Mouse (Mus musculus) thymus, postnatal 10 days (tissue): ENCODE results near the gene Ccl9.

Experiments
- DNase-seq, 2 experiments: peaks; one replicate each; pipeline ENCODE4 v3.0.0; 2021; ENCODE audit warnings: low spot score in 2 of 2

Gene Ccl9

DNA sequence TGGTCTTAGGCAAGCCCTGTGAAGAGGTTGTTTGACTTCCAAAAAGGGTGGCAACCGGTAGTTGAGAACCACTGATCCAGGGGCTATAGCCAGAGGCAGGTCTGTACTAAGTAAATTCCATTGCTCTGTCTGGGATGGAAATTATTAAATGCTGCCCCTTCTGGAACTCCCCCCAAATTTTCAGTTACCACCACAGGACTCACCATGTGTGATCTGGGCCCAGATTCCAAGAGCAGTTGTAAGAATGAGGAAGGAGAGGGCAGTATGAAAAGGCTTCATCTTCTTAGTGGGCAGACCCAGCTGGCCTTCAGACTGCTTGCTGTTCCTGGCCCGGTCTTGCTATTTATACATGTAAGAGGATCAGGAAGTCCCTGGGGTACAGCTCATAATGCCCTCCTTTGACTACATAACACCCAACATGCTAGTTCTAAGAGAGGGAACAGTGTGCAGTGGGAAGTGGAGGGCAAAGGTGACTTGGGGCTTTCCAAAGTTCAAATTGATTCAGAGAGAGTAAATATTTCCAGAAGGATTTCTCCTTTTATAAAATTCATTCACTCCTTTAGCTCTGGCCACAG lies at the start of gene Ccl9:
Gene Ccl9, minus strand, starts transcription at position 451 of the 575 bp plus-strand sequence.
- DNase-seq, result no peak

DNA sequence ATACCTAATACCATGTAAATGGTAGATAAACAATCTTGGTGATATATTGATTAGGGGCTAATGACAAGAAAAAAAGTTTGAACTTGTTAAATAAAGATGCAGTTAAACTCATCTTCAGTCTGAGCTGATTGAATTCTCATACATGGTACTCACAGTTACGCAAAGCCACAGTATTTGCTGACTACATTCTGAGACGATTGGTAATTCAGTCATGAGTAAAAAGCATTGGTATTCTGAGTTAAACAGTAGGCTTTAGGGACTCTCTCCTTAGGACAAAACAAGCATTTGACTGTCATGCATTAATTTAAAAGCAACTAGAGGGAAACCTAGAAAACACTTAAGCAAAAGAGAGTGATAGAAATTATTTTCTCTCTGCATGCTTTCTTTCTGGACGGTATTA lies 45.1 kb upstream of the Ccl9 start:
- no peak for DNase-seq

DNA sequence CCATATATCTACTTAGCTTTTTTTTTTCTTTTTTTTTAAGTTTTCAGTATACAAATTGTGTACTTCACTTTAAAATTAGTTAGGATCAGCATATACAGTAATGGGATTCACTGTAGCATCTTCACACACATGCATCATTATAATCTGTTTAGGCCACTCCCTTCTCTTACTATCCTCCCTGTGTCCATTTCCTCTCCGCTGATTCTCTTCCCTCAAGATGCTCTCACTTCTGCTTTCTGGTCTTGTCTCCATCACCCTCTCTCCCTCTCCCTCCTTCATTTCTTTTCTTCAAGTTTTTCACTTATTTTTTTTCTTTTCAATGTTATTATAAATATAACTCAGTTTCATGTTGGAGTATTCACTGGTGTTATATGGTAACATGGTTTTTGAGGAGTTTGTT lies 40.6 kb upstream of the Ccl9 start:
- no peak for DNase-seq

DNA sequence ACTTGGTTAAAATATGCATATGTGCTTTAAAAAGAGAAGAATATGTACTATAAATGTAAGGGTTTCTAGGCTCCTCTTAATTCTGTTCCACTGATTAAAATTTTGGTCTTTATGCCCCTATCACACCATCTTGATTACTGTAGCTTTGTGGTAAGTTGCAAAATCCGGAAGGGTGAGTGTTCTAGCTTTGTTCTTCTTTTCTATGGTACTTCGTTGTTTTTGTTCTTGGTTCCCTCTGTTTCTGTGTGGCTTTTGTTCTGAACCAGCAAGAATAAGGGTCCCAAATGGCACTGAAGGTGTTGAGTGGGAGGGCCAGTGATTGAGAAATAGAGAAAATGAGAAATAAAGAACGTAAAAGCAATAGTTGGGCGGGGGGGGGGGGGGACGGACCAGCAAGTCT lies 39.8 kb upstream of the Ccl9 start:
- DNase-seq, result no peak

DNA sequence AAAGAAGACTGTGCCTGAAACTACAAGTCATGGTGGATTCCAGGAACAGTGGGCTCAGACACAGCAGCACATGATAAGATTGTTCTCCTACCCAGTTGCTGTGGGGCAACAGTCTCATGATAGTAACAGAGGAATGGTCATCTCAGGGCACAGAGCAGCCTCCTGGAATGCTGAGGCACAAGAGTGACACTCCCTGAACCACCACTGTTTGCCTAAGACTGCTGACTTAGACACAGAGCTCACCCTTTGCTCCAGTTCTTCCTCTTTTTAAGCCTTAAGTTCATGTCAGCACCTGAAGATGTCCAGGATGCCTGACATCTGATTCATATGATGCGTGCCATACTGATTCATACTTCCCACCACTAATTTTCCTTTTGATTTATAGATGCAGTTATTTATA lies 38.1 kb upstream of the Ccl9 start:
- no peak for DNase-seq

DNA sequence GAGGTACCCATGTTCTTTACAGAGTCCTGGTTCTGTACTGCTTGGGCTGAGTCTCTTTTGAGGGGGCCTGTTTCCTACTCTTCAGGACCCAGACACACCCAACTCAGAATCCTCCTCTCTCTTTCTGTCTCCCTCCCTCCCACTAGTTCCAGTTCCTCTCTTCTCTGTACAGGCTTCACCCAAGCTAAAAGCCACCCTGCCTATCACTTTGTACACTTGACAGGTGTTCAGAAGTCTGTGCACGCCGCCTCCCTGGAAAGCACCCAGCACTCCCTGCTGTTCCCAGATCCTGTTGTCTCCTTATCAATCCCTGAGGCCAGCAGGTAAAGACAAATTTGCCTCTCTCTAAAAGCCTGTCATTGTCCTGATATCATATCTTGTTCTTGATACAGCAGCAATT lies 32.5 kb upstream of the Ccl9 start:
- no peak for DNase-seq

DNA sequence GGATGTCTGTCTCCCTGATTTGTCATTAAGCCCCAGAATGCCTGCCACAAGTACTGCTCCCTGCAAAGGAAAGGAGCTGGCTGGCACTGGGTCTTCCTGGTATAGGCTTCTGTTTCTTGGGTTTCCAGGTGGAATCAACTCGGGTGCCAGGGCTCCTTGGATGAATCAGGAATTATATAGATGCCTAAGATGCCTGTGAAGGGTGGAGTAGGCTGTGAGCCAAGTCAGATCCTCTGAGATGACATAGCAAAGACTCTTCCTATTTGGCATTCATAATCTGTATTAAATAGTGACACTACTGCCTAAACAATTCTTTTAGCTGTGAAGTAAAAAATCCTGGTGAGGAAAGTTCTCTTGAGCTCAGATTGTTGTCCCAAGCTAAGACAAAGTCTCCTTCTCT lies 28.0 kb upstream of the Ccl9 start:
- DNase-seq, result no peak

DNA sequence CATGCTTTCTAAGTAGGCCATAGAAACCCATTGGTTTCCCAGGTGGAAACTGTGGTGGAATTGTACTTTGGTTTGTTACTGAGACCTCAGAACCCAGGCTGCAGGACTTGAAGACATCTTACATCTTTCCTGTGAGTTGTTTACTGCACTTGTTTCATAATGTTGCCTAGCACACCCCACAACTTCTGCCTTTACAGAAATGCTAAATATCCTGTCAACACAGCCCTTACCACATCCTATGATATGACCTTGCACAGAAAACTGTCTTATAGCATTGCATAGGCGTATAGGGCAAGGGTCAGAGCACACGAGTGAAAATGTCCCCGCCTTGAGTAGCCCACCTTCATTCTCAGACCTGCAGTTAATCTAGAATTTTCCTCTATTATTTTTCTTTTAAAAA lies 27.1 kb upstream of the Ccl9 start:
- DNase-seq, result no peak

DNA sequence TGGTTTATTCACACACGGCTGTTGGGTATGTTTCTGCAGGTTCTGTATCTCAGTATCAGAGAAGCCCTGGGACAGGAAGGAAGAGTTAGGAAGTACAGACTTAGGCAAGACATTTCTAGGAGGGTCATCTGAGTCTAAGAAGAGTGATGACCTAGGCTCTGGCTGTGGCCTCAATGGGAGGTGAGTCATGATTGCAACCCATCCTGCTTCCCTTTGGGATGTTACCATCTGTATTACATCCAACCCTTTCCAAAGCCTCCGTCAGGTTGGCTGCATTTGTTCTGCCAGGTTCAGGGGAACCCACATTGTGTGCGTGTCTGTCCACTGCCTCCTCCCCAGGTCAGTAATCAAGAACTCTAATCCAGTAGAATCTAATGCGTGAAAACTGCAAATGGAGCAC lies 26.3 kb upstream of the Ccl9 start:
- DNase-seq, result no peak

DNA sequence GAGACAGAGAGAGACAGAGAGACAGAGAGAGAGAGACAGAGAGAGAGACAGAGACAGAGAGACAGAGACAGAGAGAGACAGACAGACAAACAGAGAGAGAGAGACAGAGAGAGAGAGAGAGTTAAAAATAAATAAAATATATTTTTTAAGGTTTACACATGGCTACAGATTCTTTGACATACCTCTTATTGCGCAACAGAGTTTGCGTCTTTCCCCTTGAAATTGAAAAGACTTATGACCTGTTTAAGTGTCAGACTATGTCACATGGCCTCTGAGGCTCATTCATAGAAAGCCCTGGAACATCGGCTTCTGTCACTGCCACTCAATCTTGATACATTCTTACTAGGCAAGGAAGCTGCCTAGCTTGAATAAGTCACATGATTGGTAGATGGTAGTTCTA lies 25.0 kb upstream of the Ccl9 start:
- DNase-seq, result no peak

DNA sequence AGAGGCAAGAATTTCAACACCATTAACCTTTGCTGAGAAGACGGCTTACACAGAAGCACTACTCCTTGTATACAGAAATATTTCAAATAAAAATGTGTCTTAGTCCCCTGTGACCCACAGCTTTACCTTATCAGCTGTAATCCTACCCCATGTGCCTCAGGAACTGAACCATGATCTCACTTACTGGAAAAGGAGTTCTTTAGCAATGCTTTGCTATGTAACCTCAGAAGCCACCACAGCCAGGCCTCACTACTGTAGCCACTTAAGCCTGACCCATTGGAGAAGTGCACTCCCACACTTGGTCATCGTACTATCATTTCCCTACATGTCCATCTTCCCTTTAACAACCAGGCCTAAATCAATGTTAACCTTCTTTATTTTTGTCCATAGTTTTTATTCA lies 22.1 kb upstream of the Ccl9 start:
- no peak for DNase-seq

DNA sequence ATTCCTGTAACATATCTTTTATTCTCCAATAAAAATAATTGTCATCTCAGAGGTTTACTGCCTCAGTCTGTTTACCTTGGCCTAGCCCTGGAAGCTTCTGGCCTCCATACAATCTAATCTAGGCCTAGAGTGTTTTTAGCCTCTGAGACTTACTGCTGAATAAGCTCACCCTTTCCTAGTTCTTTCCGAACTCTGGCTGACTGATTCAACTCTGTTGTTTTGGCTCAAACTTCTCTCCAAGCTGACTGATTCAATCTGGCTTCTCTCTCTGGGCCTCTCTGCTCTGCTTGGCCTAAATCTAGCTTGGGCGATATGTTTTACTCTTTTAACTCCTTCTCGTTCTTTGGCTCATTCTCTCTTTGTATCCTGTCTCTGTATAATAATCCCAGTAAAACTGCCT lies 20.6 kb upstream of the Ccl9 start:
- DNase-seq, result no peak

DNA sequence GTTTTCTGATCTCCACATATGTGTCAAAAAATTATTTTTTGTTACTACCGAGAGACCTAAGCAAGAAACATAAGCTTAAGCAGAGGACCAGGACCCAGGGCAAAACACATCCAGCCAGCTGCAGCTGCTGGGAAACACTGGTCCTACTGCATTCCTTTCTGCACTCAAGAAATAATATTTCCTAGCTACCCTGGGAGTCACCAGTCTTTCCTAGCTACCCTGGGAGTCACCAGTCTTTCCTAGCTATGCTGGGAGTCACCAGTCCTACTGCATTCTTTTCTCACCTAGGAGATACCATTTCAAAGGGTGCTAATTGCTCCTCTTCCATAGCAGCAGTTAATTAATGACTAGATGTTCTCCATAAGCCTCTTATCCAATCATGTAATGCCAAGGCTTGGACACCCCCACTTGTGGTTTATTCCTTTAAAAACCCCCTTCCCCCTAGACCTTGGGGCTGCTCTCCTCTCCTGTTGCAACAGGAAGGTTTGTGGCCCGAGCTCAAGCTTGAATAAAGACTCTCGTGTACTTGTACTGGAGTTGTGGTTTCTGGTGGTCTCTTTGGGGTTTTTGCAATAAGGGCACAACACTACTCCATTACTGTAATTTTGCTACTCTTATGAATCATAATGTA lies 19.9 kb upstream of the Ccl9 start:
- no peak for DNase-seq

DNA sequence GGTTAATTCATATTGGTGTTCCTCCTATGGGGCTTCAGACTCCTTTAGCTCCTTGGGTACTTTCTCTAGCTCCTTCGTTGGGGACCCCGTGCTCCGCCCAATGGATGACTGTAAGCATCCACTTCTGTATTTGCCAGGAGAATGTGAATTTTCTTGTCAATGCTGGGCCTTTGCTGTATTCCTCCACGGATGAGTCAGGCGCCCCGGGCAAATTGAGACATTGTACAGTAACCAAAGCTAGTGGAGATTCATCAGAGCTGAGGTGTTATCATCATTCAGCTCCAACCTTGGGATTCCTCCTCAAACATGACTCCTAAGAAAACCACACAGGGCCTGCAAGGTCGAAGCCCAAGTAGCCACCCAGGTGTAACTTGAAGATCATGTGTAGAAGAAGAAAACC lies 19.4 kb upstream of the Ccl9 start:
- DNase-seq, result no peak

DNA sequence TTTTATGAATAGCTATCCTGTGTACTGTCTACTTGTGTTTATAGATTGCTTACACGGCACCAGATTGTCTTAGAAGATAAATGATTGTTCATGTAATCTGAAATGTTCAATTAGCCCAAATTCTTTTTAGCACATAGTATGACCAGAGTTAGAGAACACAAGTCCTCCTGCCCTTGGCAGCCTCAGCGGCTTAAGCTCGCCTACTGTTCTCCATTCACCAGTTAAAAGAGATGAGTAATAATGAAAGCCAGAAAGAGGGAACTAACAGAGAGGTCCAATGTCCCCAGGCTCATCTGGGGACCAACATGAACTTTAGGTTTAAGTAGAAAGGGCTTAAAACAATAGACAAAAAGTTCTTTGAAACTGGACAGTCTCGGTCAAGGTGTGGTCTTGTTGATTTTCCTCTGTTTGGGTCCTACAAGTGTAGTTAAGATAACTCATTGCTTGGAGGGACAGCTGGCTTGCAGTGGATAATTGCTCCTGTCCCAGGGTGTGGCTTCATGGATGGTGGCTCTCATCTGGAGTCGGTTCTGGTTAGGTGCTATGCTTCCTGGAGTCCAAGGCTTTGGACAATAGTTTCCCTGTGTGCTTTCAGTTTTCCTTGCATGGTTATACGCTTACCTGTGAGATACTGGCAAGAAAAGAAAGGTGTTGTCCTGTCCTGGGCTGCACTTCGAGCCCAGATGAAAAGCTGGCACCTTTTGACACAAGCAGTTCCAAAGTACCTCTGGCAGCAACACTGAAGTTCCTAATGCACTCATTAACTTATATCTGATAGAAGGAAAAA lies 17.4 kb upstream of the Ccl9 start:
- DNase-seq, result no peak

DNA sequence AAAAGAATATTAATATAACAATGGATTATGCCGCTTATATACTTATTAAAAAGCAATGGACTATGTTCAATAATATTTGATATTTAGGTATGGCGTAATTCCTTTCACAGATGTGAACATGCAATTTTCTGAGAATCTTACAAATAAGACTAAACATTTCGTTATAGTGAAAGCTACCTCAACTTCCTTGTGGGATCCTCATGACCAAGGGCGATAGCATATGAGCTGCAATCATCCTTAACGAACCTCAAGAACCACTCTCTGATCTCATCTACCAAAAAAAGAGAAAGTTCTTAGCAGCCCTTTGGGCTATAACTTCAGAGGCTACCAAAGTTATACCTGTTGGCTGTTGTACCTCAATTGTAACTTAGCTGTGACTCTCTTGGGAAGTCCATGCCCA lies 15.0 kb upstream of the Ccl9 start:
- no peak for DNase-seq

DNA sequence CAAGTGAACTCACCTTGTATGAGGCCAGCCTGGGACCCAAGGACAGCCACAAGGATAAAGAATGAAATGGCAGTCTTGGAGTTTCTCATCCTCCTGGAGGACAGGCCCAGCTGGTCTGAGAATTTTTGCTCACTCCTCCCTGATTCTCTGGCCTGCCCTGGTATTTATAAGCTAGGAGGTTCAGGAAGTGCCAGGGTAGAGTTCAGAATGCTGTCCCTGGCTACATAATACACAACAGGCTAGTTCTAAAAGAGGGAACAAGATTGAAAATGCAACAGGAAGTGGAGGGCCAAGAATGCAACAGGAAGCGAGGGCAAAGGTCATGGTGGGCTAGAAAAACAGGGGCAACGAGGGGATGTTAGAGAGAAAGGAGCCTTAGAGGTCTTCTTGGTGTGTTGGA lies 14.4 kb upstream of the Ccl9 start, which contains the start of gene Ccl6:
Gene Ccl6, minus strand, starts transcription at position 235 of the 400 bp plus-strand sequence.
- DNase-seq, result no peak

DNA sequence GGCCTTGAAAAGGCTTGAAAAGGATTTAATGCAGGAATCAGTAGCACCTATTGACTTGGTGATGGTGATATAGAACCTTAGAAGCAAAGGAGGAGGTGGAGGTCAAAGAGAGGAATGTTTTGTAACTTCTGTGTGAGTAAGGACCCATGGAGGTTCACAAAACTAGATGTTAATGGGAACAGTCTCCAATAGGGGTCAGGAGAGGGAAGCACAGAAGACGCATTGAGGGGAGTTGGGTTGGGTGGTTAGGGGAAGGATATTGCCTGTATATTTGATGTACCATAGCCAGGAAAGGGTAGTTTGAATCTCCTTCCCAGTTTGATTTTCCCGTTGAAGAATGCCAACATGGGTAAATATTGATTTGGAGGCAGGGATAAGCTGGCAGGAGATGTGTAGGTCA lies 5.8 kb upstream of the Ccl9 start:
- no peak for DNase-seq

DNA sequence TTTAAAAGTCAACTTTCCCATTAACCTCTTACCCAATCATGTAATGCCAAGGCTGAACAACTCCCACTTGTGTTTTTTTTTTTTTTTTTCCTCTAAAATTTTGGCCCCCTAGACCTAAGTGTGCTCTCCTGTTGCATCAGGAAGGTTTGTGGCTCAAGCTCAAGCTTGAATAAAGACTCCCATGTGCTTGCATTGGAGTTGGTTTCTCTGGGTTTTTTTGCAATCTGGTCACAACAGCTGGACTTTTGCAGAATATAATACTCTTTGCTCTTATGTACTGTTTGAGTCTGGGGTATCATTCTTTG lies 5.0 kb upstream of the Ccl9 start:
- DNase-seq, result no peak

DNA sequence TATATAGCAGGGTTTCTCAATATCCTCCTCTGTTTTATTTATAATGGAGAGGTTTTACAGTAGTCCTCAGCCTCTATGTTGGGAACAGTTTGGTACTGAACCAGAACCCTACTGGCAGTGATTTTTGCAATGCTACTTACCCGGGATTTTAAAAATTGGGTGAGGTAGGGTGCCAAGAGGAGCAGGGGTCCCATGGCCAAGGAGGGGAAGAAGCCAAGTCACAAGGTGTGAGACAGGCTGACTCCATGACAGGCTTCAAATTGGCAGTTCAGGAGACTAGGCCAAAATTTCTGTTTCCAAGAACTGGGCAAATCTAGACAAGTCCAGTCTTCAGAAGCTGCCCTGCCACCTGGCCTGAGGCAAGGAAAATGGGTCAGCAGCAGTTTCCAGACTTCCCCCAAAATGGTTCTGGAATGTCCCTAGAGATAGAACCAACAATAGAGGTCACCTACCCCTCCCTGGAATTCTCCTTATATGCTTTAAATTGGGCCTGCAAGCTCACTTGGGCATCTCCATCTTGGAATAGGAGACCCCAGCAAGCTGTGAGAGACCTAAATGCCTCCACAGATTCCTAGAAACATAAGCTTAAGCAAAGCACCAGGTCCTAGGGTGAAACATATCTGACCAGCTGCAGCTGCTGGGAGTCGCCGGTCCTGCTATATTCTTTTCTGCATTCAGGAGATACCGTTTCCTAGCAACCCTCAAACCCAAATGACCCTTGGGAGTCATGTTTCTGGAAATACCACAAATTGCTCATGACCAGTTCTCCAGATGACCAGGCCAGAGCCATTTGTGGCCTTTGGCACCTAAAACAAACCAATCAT lies 4.4 kb upstream of the Ccl9 start:
- DNase-seq, result no peak

DNA sequence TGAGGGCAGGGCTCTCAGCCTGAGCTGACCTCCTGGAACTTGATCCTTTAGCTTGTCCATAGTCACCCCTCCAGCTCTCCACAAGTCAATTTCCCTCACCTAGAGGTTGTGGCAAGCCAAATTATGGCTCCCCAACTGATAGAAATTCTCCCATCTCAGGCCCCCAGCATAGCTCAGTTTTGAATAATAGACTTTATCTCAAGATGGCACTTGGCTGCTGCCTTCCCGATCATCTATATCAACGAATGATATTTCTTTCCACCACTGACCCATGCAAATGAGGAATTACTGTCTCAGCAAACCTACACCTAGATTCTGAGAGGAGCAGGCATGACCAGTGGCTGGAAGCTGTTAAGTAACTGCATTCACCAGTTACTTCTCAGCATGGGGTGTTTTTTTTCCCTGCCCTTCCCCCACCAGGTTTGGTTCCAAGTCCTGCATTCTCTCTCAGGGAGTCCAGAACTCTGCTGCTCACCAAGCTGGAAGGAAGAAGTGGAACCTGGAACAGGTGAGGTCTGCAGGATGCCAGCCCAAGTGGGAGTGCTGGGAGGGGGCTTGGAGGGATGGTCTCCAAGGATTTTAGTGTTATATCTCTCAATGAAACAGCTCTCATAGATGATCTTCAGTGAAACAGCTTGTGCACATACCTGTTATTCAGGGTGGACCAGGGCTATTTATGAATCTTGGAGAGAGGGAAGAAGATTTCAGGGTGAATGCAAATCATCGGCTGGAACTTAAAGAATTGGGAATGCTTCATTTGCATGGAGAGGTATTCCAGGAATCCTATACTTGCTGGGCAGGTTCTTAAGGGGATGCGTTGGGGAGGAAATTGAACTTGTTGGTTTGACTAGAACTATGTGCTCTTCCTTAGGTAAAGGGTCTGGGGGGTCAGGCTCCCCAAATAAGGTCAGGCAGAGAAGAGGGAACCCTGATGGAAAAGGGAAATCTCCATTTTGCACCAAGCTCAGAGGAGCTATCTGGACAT lies 3.5 kb upstream of the Ccl9 start:
- DNase-seq, result no peak
